Mouse (Mus musculus): ENCODE measurements around the gene BC030499. TPM values are rescaled to one million over a fixed set of nuclear protein-coding genes. Genes with fewer than 3 reads are reported as not detected.

The BC030499 gene
- total and polyA plus RNA-seq, 3 experiments = 0.73 to 1.1 TPM; not detected in 1

DNA sequence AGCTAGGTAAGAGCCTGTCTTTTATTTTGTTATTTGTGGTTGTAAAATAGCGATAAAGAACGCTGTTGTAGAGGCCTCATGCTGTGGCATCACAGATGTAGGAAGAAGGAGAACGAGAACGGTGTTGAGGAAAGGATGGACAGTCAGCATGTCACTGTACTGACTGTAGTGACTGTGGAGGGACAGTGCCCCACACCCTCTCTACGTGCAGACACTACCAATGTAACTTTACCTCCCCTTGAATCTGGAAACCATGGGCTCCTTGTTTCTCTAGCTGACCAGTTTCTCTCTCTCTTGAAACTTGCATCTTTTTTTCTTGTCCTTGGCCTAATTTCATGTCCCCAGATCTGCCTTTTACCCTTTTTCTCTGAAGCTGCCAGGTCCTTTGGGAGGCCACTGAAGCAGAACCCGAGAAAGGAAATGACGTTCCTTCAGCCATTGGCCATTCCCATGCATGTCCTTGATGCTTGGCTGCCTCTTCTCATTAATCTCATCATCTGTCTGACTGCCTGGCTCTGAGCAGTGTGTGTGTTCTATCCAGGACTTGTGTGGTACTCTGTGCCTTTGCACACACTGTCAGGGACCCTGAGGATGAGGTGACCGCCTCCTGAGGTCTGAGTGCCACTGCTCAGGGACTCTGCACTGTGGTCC lies 20.3 kb downstream of the BC030499 start:
- H3K4me1 ChIP-seq (ENCODE audit: control insufficient read depth in 1 of 2, insufficient read depth in 2 of 2, low read length in 2 of 2) = peaks cover 4 to 10% of the 10 kb centered on the region in 2 experiments; a peak in 2 of 4 replicates
- no peak overlapping the region for H3K4me3 ChIP-seq (ENCODE audit: control insufficient read depth in 1 of 2, insufficient read depth in 1 of 2, low read depth in 2 of 2, low read length in 2 of 2)
- H3K9ac ChIP-seq (ENCODE audit: control insufficient read depth, low read depth, low read length, poor library complexity, severe bottlenecking) = no peak overlapping the region
- H3K27ac ChIP-seq (ENCODE audit: control insufficient read depth, low read depth, low read length) = no peak overlapping the region
- no peaks in the 10 kb centered on the region for H3K9me3 ChIP-seq (replicated peaks; ENCODE audit: insufficient read depth, low read length)
- H3K79me2 ChIP-seq (ENCODE audit: control insufficient read depth, insufficient read depth, low read length, poor library complexity) = peaks cover 9% of the 10 kb centered on the region
- TF ChIP-seq SMC3 (IDR thresholded peaks at IDR 0.05; ENCODE audit: low read depth, low read length) (no peak), CHD2 (IDR thresholded peaks at IDR 0.05; ENCODE audit: low read length) (no peak), SIN3A (IDR thresholded peaks at IDR 0.05; ENCODE audit: low read length) (no peak), KAT2A (conservative IDR thresholded peaks at IDR 0.05; ENCODE audit: low read depth, low read length) (no peak), POLR2AphosphoS2 (IDR thresholded peaks at IDR 0.05; ENCODE audit: low read length) (no peak)
- no peak for DNase-seq (ENCODE audit: low read depth, low spot score)
- H3K36me3 ChIP-seq (ENCODE audit: control insufficient read depth in 1 of 2, insufficient read depth in 2 of 2, low read length in 2 of 2) = peaks cover 13 to 64% of the 10 kb centered on the region in 2 experiments
- H3K27me3 ChIP-seq (ENCODE audit: control insufficient read depth in 1 of 2, insufficient read depth in 2 of 2, low read length in 2 of 2) = no peaks in the 10 kb centered on the region

DNA sequence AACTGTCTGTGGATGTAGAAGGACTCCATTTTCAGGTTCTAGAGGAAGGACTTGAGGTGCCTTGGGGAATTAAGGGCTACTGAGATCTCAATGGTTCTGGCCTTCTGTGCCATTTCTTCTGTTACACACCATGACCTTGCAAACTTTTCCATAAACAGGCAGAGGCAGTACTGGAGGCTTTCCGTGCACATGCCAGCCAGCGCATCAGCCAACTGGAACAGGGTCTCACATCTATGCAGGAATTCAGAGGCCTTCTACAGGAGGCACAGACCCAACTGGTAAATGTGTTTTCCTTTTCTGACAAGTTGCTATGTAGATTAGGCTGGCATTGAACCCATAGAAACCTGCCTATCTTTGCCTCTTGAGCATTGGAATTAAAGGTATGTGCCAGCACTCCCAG lies 23.0 kb downstream of the BC030499 start:
- H3K36me3 ChIP-seq (ENCODE audit: control insufficient read depth in 1 of 2, insufficient read depth in 2 of 2, low read length in 2 of 2) = peaks cover 0 to 58% of the 10 kb centered on the region in 2 experiments; a peak in 2 of 4 replicates
- TF ChIP-seq CHD2 (IDR thresholded peaks at IDR 0.05; ENCODE audit: low read length) (no peak), CTCF (IDR thresholded peaks at IDR 0.05 in 2 of 3, conservative IDR thresholded peaks at IDR 0.05 in 1 of 3; ENCODE audit: control insufficient read depth in 1 of 3, insufficient read depth in 1 of 3, low read depth in 2 of 3, low read length in 3 of 3, poor library complexity in 1 of 3, severe bottlenecking in 1 of 3) (no peak), TAL1 (IDR thresholded peaks at IDR 0.05; ENCODE audit: low read length) (no peak), TCF12 (IDR thresholded peaks at IDR 0.05; ENCODE audit: low read depth, low read length) (no peak), CHD1 (IDR thresholded peaks at IDR 0.05; ENCODE audit: low read depth, low read length) (no peak), JUND (IDR thresholded peaks at IDR 0.05; ENCODE audit: low read depth, low read length) (no peak), MXI1 (IDR thresholded peaks at IDR 0.05; ENCODE audit: low read depth, low read length) (no peak), ZKSCAN1 (IDR thresholded peaks at IDR 0.05; ENCODE audit: low read depth, low read length) (no peak), UBTF (IDR thresholded peaks at IDR 0.05; ENCODE audit: borderline replicate concordance, insufficient read depth, low read depth, low read length) (no peak), NELFE (IDR thresholded peaks at IDR 0.05; ENCODE audit: low read depth, low read length) (no peak), E2F4 (IDR thresholded peaks at IDR 0.05; ENCODE audit: borderline replicate concordance, low read depth, low read length) (no peak), SMC3 (IDR thresholded peaks at IDR 0.05; ENCODE audit: low read depth, low read length) (no peak), USF1 (IDR thresholded peaks at IDR 0.05; ENCODE audit: low read depth, low read length) (no peak), BHLHE40 (IDR thresholded peaks at IDR 0.05; ENCODE audit: borderline replicate concordance, low read depth, low read length) (no peak), RCOR1 (IDR thresholded peaks at IDR 0.05; ENCODE audit: low read depth, low read length) (no peak), MYB (IDR thresholded peaks at IDR 0.05; ENCODE audit: low read depth, low read length) (no peak), KAT2A (conservative IDR thresholded peaks at IDR 0.05; ENCODE audit: low read depth, low read length) (no peak), POLR2AphosphoS2 (IDR thresholded peaks at IDR 0.05; ENCODE audit: low read length) (no peak), ETS1 (IDR thresholded peaks at IDR 0.05; ENCODE audit: low read depth, low read length) (no peak)
- H3K27ac ChIP-seq (ENCODE audit: control insufficient read depth, low read depth, low read length) = no peak overlapping the region

More for the DNA sequence above, 23.0 kb downstream of the BC030499 start:
- Histone ChIP-seq H3K4me3 (ENCODE audit: control insufficient read depth in 1 of 2, insufficient read depth in 1 of 2, low read depth in 2 of 2, low read length in 2 of 2) (no peak overlapping the region), H3K9ac (ENCODE audit: control insufficient read depth, low read depth, low read length, poor library complexity, severe bottlenecking) (no peak overlapping the region), H3K9me3 (replicated peaks; ENCODE audit: insufficient read depth, low read length) (no peaks in the 10 kb centered on the region), H3K27me3 (ENCODE audit: control insufficient read depth in 1 of 2, insufficient read depth in 2 of 2, low read length in 2 of 2) (no peaks in the 10 kb centered on the region), H3K4me1 (ENCODE audit: control insufficient read depth in 1 of 2, insufficient read depth in 2 of 2, low read length in 2 of 2) (no peaks in the 10 kb centered on the region), H3K79me2 (ENCODE audit: control insufficient read depth, insufficient read depth, low read length, poor library complexity) (no peaks in the 10 kb centered on the region)
- no peak for DNase-seq (ENCODE audit: low read depth, low spot score)
